Mouse (Mus musculus) heart, adult 2 months (tissue): ENCODE results near the gene Rplp0.

Experiments
- CTCF ChIP-seq: fragments of 200-600 bp; IDR thresholded peaks from 2 replicates; pipeline ENCODE4 v1.8.1; 2022; ENCODE audit warnings: antibody characterized with exemption, mild to moderate bottlenecking, moderate library complexity
- EP300 ChIP-seq: fragments of 200-500 bp; IDR thresholded peaks from 2 replicates; pipeline ENCODE4 v1.6.1; 2011; ENCODE audit warnings: low read depth, low read length, control low read depth; ENCODE audit not compliant: insufficient read depth
- POLR2A ChIP-seq: fragments of 200-500 bp; IDR thresholded peaks from 2 replicates; pipeline ENCODE4 v1.6.1; 2011; ENCODE audit warnings: mild to moderate bottlenecking, low read depth, low read length, control low read depth; ENCODE audit not compliant: insufficient read depth

- no peak for TF ChIP-seq CTCF
- no peak for TF ChIP-seq POLR2A
- TF ChIP-seq EP300: no peak
These were observed 7.5 kb upstream of the Rplp0 start for GRCm38 (mm10) chr5:115551799-115552198.
